Mouse (Mus musculus): ENCODE measurements at regions not wholly inside any gene's neighbourhood (a gene's known extent, or its start where the extent isn't known, plus 50 kb on each side); places are given as distances from the start of the nearest gene placed in this dataset.

DNA sequence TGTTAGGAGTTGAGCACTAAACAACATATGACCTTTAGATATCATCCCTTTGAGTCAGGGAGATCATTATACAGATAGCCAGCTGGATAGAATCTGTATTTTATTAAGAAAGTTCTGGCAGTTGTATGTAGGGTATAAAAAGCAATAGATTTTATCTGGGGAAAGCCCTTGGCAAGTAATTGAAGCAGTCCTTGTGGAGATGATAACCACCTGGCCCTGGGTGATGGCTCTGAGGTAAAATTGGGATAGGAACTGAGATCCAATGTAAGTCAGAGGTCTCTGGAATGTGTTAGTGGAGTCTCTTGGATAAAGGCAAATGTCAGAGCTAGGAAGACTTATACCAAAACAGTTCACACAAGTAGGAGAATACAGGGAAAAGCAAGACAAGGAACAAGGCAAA, 1547.0 kb upstream of the Slc10a2 start:
- H3K79me2 ChIP-seq (replicated peaks; ENCODE audit: control insufficient read depth, extremely low read depth, insufficient read depth, poor library complexity, severe bottlenecking): no peaks in the 10 kb centered on the region
- no peaks in the 10 kb centered on the region for H3K27me3 ChIP-seq (replicated peaks)
- dilution Hi-C loops (cut with MboI; ENCODE audit: extremely low pct_ligation_motif_present, extremely low pct_unique_long_range_greater_than_20kb, low sequenced_read_pairs): no loop called here
- in situ Hi-C loops (cut with MboI; ENCODE audit: low pct_ligation_motif_present, low pct_unique_long_range_greater_than_20kb, low sequenced_read_pairs): no loop called here
- H3K4me2 ChIP-seq (ENCODE audit: insufficient read depth, low read depth, poor library complexity, severe bottlenecking): no peak overlapping the region
- TF ChIP-seq CHD1 (IDR thresholded peaks at IDR 0.05; ENCODE audit: low read depth, low read length) (no peak), MAX (IDR thresholded peaks at IDR 0.05; ENCODE audit: low read length) (no peak), POLR2AphosphoS2 (IDR thresholded peaks at IDR 0.05; ENCODE audit: low read depth, low read length) (no peak), GABPA (IDR thresholded peaks at IDR 0.05; ENCODE audit: insufficient replicate concordance, low read depth, low read length) (no peak), MEF2A (IDR thresholded peaks at IDR 0.05; ENCODE audit: borderline replicate concordance, low read depth, low read length) (no peak), BHLHE40 (IDR thresholded peaks at IDR 0.05; ENCODE audit: low read depth, low read length) (no peak), ZC3H11A (IDR thresholded peaks at IDR 0.05; ENCODE audit: low read depth, low read length) (no peak), RAD21 (IDR thresholded peaks at IDR 0.05; ENCODE audit: low read depth, low read length) (no peak), CHD2 (IDR thresholded peaks at IDR 0.05; ENCODE audit: low read length) (no peak), UBTF (IDR thresholded peaks at IDR 0.05; ENCODE audit: low read depth, low read length) (no peak), E2F4 (IDR thresholded peaks at IDR 0.05; ENCODE audit: insufficient replicate concordance, low read depth, low read length) (no peak), ETS1 (conservative IDR thresholded peaks at IDR 0.05; ENCODE audit: low read depth, low read length) (no peak), HCFC1 (IDR thresholded peaks at IDR 0.05; ENCODE audit: low read depth, low read length) (no peak), ZKSCAN1 (IDR thresholded peaks at IDR 0.05; ENCODE audit: borderline replicate concordance, low read depth, low read length) (no peak), USF2 (conservative IDR thresholded peaks at IDR 0.05; ENCODE audit: low read depth, low read length) (no peak), PAX5 (IDR thresholded peaks at IDR 0.05; ENCODE audit: low read length) (no peak), EP300 (IDR thresholded peaks at IDR 0.05; ENCODE audit: low read length) (no peak), NRF1 (IDR thresholded peaks at IDR 0.05; ENCODE audit: low read depth, low read length) (no peak), SIN3A (IDR thresholded peaks at IDR 0.05; ENCODE audit: low read length) (no peak), TBP (conservative IDR thresholded peaks at IDR 0.05; ENCODE audit: low read depth, low read length) (no peak)
- H3K9me3 ChIP-seq (replicated peaks; ENCODE audit: low read length): peaks cover 15% of the 10 kb centered on the region
- H3K9ac ChIP-seq (ENCODE audit: insufficient read depth, low read depth): no peak overlapping the region
- no peaks in the 10 kb centered on the region for H3K4me1 ChIP-seq (ENCODE audit: control insufficient read depth in 1 of 2, insufficient read depth in 2 of 2)
- H3K36me3 ChIP-seq (replicated peaks in 1 of 2; ENCODE audit: control insufficient read depth in 1 of 2, insufficient read depth in 1 of 2, low read length in 1 of 2): no peaks in the 10 kb centered on the region
- no peak for DNase-seq (ENCODE audit: extremely low read depth)
- no peak overlapping the region for H3K4me3 ChIP-seq (replicated peaks in 1 of 3; ENCODE audit: low read depth in 2 of 3, low read length in 2 of 3, poor library complexity in 1 of 3)
- no peak overlapping the region for H3K27ac ChIP-seq (ENCODE audit: insufficient read depth, low read depth)

DNA sequence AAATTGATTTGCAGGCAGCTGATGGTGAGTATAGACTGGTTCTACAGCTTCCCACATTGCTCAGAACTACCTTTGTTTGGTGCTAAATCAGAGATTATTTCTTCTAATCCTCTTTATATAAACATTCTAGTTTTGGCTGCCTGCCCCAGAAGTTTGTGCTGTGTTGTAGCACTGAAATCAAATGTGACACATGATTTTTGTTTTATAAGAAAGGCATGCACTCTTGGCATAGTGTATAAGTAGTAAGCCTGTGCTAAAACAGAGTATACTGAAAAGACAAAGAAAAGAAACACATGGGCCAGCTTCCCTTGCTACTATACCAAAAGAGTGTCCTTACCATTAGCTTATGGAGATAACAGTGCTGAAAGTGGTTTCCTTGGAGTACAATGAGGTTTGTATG, 1542.9 kb upstream of the Slc10a2 start:
- no peak overlapping the region for H3K27ac ChIP-seq (ENCODE audit: insufficient read depth, low read depth)
- in situ Hi-C loops (cut with MboI; ENCODE audit: low pct_ligation_motif_present, low pct_unique_long_range_greater_than_20kb, low sequenced_read_pairs) (no loop called here), dilution Hi-C loops (cut with MboI; ENCODE audit: extremely low pct_ligation_motif_present, extremely low pct_unique_long_range_greater_than_20kb, low sequenced_read_pairs) (no loop called here)
- no peaks in the 10 kb centered on the region for H3K27me3 ChIP-seq (replicated peaks)
- no peaks in the 10 kb centered on the region for H3K4me1 ChIP-seq (ENCODE audit: control insufficient read depth in 1 of 2, insufficient read depth in 2 of 2)
- peaks cover 17% of the 10 kb centered on the region for H3K9me3 ChIP-seq (replicated peaks; ENCODE audit: low read length)
- no peak overlapping the region for H3K4me2 ChIP-seq (ENCODE audit: insufficient read depth, low read depth, poor library complexity, severe bottlenecking)
- no peaks in the 10 kb centered on the region for H3K79me2 ChIP-seq (replicated peaks; ENCODE audit: control insufficient read depth, extremely low read depth, insufficient read depth, poor library complexity, severe bottlenecking)
- no peaks in the 10 kb centered on the region for H3K36me3 ChIP-seq (replicated peaks in 1 of 2; ENCODE audit: control insufficient read depth in 1 of 2, insufficient read depth in 1 of 2, low read length in 1 of 2)
- no peak for DNase-seq (ENCODE audit: extremely low read depth)
- no peak for TF ChIP-seq NELFE (IDR thresholded peaks at IDR 0.05; ENCODE audit: low read depth, low read length)
- no peak for TF ChIP-seq MEF2A (IDR thresholded peaks at IDR 0.05; ENCODE audit: borderline replicate concordance, low read depth, low read length)
- TF ChIP-seq USF1 (IDR thresholded peaks at IDR 0.05; ENCODE audit: low read depth, low read length): no peak
- TF ChIP-seq SMC3 (IDR thresholded peaks at IDR 0.05; ENCODE audit: low read depth, low read length): no peak
- TF ChIP-seq JUN (IDR thresholded peaks at IDR 0.05; ENCODE audit: insufficient read depth, low read depth, low read length): no peak
- no peak for TF ChIP-seq EP300 (IDR thresholded peaks at IDR 0.05; ENCODE audit: low read length)
- no peak for TF ChIP-seq MAFK (IDR thresholded peaks at IDR 0.05; ENCODE audit: insufficient replicate concordance, low read length)
- TF ChIP-seq RCOR1 (conservative IDR thresholded peaks at IDR 0.05; ENCODE audit: low read depth, low read length): no peak
- TF ChIP-seq NRF1 (IDR thresholded peaks at IDR 0.05; ENCODE audit: low read depth, low read length): no peak
- no peak for TF ChIP-seq ELF1 (IDR thresholded peaks at IDR 0.05; ENCODE audit: low read depth, low read length)
- TF ChIP-seq KAT2A (IDR thresholded peaks at IDR 0.05; ENCODE audit: insufficient replicate concordance, low read length): no peak
- H3K9ac ChIP-seq (ENCODE audit: insufficient read depth, low read depth): no peak overlapping the region
- no peak overlapping the region for H3K4me3 ChIP-seq (replicated peaks in 1 of 3; ENCODE audit: low read depth in 2 of 3, low read length in 2 of 3, poor library complexity in 1 of 3)
